Mouse (Mus musculus) lung, embryonic 16.5 days (tissue): ENCODE data around the gene Arhgef33. TPM values are rescaled to one million over a fixed set of nuclear protein-coding genes. Genes with fewer than 3 reads are reported as not detected.

Source experiments
- polyA plus RNA-seq: library from polyadenylated mRNA; unstranded; fragments of >200 nt; fragmentation: Nextera tagmentation; extraction: Ambion mirVana; gene quantifications from 2 replicates; pipeline ENCODE4 v1.2.1, GENCODE M21; 2015

Arhgef33 gene
- polyA plus RNA-seq, 1 experiment from 2014 or later = 1.4 TPM

Other genes starting within 250 kb of the Arhgef33 start
- gene Hnrnpll, start 245.1 kb upstream of the Arhgef33 start, polyA plus RNA-seq = 64.6 and 64.9 TPM in 2 replicates
- gene Galm, start 179.9 kb upstream of the Arhgef33 start, polyA plus RNA-seq = 20.4 TPM in 2 replicates
- gene Srsf7, start 100.1 kb upstream of the Arhgef33 start, polyA plus RNA-seq = 552 and 582 TPM in 2 replicates
- gene Ttc39d, start 99.9 kb upstream of the Arhgef33 start, polyA plus RNA-seq = 0.24 TPM in 2 replicates
- 37.0 and 38.5 TPM in 2 replicates for gene Gemin6, start 83.0 kb upstream of the Arhgef33 start, polyA plus RNA-seq
- 35.8 and 37.9 TPM in 2 replicates for gene Morn2, start 17.2 kb upstream of the Arhgef33 start, polyA plus RNA-seq
- gene Dhx57, start 16.9 kb upstream of the Arhgef33 start, polyA plus RNA-seq = 14.5 and 15.2 TPM in 2 replicates
- 0.88 TPM in 1 of 2 replicates, not detected in the other for gene Gm10190, start 66.1 kb downstream of the Arhgef33 start, polyA plus RNA-seq
- gene Sos1, start 173.0 kb downstream of the Arhgef33 start, polyA plus RNA-seq = 3.5 TPM in 2 replicates